Mouse (Mus musculus): ENCODE results near the gene Zfyve27.

Gene Zfyve27

DNA sequence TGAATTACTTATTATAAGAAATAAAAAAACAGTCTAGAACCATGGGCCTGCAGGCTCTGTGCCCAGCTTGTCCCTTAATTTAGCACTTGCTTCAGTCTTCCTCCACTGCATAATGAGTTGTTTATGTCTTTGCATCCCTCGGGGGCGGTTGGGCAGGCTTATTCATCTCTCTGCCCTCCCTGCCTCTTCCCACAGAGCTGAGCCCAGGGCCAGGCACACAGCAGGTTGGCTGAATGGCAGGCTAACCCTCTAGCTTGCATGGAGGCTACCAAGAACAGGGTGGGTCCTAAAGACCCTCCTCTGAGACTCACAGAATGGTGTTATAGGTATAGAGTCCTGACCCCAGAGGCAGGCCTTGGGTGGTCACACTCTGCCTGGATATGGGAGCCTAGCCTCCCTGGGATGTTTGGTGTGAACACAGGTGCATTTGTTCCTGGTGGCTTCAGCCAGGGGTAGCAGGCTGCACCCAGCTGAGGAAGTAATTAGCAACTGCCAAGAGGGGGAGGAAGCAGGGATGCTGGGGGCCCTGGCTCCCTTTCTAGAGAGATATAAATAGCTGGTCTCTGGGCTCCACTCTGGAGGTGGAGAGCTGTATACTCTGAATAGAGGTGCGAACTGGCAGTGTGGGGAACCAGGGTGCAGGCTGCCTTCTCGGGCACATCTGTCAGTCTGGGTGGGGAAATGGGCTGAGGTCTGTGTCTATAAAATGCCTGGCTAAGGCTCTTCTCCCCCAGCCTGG lies 74.0 kb downstream of the Zfyve27 start:
- no peak for DNase-seq (ENCODE audit: low read depth)

DNA sequence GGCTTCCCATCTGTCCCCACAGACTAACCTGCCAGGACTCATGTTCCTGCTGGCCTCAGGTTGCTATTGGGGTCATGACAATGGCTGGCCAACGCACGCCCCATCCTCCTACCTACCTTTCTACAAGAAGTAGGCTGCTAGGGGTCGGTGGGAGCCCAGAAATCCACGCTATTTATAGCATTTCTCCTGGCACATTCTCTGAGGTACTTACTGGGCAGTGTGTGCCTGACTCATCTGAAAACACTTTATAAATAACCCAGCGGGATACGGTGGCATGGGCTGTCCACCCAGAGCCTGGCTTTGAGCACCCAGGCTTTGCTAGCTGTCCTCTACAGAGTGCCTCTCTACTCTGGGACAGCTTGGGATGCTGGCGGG lies 74.6 kb downstream of the Zfyve27 start:
- no peak for DNase-seq (ENCODE audit: low read depth)

DNA sequence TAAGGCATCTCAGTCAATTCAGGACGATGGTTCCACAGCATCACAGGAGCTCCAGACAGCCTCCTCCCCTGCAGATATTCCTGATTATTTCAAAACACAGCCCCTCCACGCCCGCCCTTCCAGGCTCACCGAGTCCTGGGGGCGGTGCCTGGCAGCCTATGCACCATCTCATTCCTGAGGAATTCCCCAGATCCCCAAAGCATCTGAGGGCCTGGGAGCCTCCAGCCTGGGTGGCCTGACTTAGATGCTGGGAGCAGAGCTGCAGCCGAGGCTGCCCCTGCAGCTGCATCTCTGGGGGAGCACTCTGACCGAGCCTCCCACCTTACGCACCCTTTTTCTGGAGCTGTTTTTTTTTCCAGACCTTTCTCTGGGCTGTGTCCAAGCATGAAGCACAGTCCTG lies 77.1 kb downstream of the Zfyve27 start:
- DNase-seq (ENCODE audit: low read depth): no peak

DNA sequence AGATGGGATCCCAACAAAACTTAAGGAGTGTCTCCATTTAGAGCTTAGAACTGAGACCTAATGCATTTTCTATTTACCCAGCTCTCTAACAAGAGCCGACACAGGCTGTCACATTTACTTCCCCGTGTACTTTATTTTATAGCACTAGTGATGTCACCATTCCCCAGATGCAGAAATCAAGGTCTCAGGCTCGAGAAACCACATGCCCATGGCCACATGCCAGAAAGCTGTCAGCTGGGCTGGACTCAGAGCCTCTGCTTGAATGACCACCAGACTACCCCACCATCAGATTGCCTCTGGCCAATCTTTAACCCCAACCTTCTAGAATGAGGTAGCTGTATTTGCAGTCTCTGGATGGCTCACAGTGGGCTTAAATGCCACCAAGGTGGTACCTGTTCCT lies 79.7 kb downstream of the Zfyve27 start:
- no peak for DNase-seq (ENCODE audit: low read depth)
